Mouse (Mus musculus) testis, adult 2 months (tissue): ENCODE results near the gene Nacad.

Experiments used
- CTCF ChIP-seq: fragments of 200-500 bp; IDR thresholded peaks from 2 replicates; pipeline ENCODE4 v1.5.1; 2012; ENCODE audit warnings: low read depth, mild to moderate bottlenecking, inconsistent platforms, low read length, moderate library complexity; ENCODE audit not compliant: control insufficient read depth, insufficient read depth, insufficient replicate concordance
- POLR2A ChIP-seq: fragments of 200-500 bp; IDR thresholded peaks from 2 replicates; pipeline ENCODE4 v1.6.1; 2012; ENCODE audit warnings: low read depth, mild to moderate bottlenecking, inconsistent platforms, low read length, moderate library complexity; ENCODE audit not compliant: control insufficient read depth

DNA sequence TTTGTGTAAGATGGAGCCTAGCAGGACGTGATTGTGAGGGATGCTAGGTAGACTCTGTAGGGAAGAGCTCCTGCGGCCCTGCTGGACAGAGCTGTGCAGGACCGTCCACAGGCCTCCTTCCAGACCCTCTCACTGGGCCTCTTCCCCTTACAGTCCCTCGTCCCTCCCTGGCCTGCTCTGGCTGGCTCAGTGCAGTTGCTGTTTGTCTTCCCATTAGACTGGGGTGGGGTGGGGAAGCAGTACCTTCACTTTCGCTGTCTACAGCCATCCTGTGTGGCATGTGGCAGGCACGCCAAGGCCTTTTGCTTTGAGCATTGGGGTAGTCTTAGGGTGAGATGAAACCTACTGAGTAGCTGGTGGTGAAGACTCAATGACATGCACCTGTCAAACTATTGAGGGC, 43.5 kb downstream of the Nacad start:
- TF ChIP-seq CTCF = no peak
- TF ChIP-seq POLR2A = no peak
